Mouse (Mus musculus): ENCODE measurements around the gene Col6a4. TPM values are rescaled to one million over a fixed set of nuclear protein-coding genes. Genes with fewer than 3 reads are reported as not detected.

The Col6a4 gene
- polyA plus RNA-seq, 1 experiment = not detected

GRCm38 (mm10) chr9:105976871-105977270 lies 119.7 kb downstream of the Col6a4 start:
- Histone ChIP-seq H3K4me1 (no peaks in the 10 kb centered on the region), H3K36me3 (replicated peaks; ENCODE audit: low read length) (no peaks in the 10 kb centered on the region), H3K9me3 (peaks cover 4% of the 10 kb centered on the region), H3K27me3 (replicated peaks) (no peaks in the 10 kb centered on the region), H3K4me3 (replicated peaks) (no peak overlapping the region)
- TF ChIP-seq FLI1 (IDR thresholded peaks at IDR 0.05; ENCODE audit: low read length) (no peak), GATA1 (IDR thresholded peaks at IDR 0.05; ENCODE audit: borderline replicate concordance, low read length) (no peak)

GRCm38 (mm10) chr9:105976314-105976713 lies 120.3 kb downstream of the Col6a4 start:
- H3K27me3 ChIP-seq (replicated peaks) = no peaks in the 10 kb centered on the region
- TF ChIP-seq FLI1 (IDR thresholded peaks at IDR 0.05; ENCODE audit: low read length) (no peak), GATA1 (IDR thresholded peaks at IDR 0.05; ENCODE audit: borderline replicate concordance, low read length) (no peak)
- no peaks in the 10 kb centered on the region for H3K4me1 ChIP-seq
- peaks cover 4% of the 10 kb centered on the region for H3K9me3 ChIP-seq
- H3K36me3 ChIP-seq (replicated peaks; ENCODE audit: low read length) = no peaks in the 10 kb centered on the region
- no peak overlapping the region for H3K4me3 ChIP-seq (replicated peaks)

- Histone ChIP-seq H3K27me3 (replicated peaks) (no peaks in the 10 kb centered on the region), H3K4me3 (replicated peaks) (no peak overlapping the region), H3K36me3 (replicated peaks; ENCODE audit: low read length) (no peaks in the 10 kb centered on the region), H3K4me1 (no peaks in the 10 kb centered on the region), H3K9me3 (peaks cover 4% of the 10 kb centered on the region)
- TF ChIP-seq GATA1 (IDR thresholded peaks at IDR 0.05; ENCODE audit: borderline replicate concordance, low read length) = no peak
- no peak for TF ChIP-seq FLI1 (IDR thresholded peaks at IDR 0.05; ENCODE audit: low read length)
Observed at GRCm38 (mm10) chr9:105973736-105974135, 122.8 kb downstream of the Col6a4 start.

GRCm38 (mm10) chr9:105972031-105972430 lies 124.6 kb downstream of the Col6a4 start:
- Histone ChIP-seq H3K36me3 (replicated peaks; ENCODE audit: low read length) (no peaks in the 10 kb centered on the region), H3K9me3 (peaks cover 4% of the 10 kb centered on the region), H3K4me1 (no peaks in the 10 kb centered on the region), H3K27me3 (replicated peaks) (no peaks in the 10 kb centered on the region), H3K4me3 (replicated peaks) (no peak overlapping the region)
- TF ChIP-seq FLI1 (IDR thresholded peaks at IDR 0.05; ENCODE audit: low read length) (no peak), GATA1 (IDR thresholded peaks at IDR 0.05; ENCODE audit: borderline replicate concordance, low read length) (no peak)

- no peak for TF ChIP-seq FLI1 (IDR thresholded peaks at IDR 0.05; ENCODE audit: low read length)
- TF ChIP-seq GATA1 (IDR thresholded peaks at IDR 0.05; ENCODE audit: borderline replicate concordance, low read length) = no peak
- Histone ChIP-seq H3K4me3 (replicated peaks) (no peak overlapping the region), H3K36me3 (replicated peaks; ENCODE audit: low read length) (no peaks in the 10 kb centered on the region), H3K4me1 (no peaks in the 10 kb centered on the region), H3K9me3 (peaks cover 4% of the 10 kb centered on the region), H3K27me3 (replicated peaks) (no peaks in the 10 kb centered on the region)
Observed at GRCm38 (mm10) chr9:105971351-105971894, 125.2 kb downstream of the Col6a4 start.

GRCm38 (mm10) chr9:105970901-105971300 lies 125.7 kb downstream of the Col6a4 start:
- Histone ChIP-seq H3K36me3 (replicated peaks; ENCODE audit: low read length) (no peaks in the 10 kb centered on the region), H3K9me3 (peaks cover 4% of the 10 kb centered on the region), H3K4me1 (no peaks in the 10 kb centered on the region), H3K27me3 (replicated peaks) (no peaks in the 10 kb centered on the region), H3K4me3 (replicated peaks) (no peak overlapping the region)
- no peak for TF ChIP-seq FLI1 (IDR thresholded peaks at IDR 0.05; ENCODE audit: low read length)
- no peak for TF ChIP-seq GATA1 (IDR thresholded peaks at IDR 0.05; ENCODE audit: borderline replicate concordance, low read length)

GRCm38 (mm10) chr9:105967976-105968375 lies 128.6 kb downstream of the Col6a4 start:
- no peak for TF ChIP-seq GATA1 (IDR thresholded peaks at IDR 0.05; ENCODE audit: borderline replicate concordance, low read length)
- no peak for TF ChIP-seq FLI1 (IDR thresholded peaks at IDR 0.05; ENCODE audit: low read length)
- no peaks in the 10 kb centered on the region for H3K9me3 ChIP-seq
- no peaks in the 10 kb centered on the region for H3K36me3 ChIP-seq (replicated peaks; ENCODE audit: low read length)

GRCm38 (mm10) chr9:105960533-105960932 lies 136.1 kb downstream of the Col6a4 start, which contains the start of gene Col6a5:
Gene Col6a5 (minus strand): TSS chr9:105960643.
- Histone ChIP-seq H3K4me3 (replicated peaks) (no peak within 1 kb of the TSS), H3K27me3 (replicated peaks) (no peaks in the 10 kb centered on the region), H3K4me1 (no peaks in the 10 kb centered on the region), H3K36me3 (replicated peaks; ENCODE audit: low read length) (no peaks in the 10 kb centered on the region), H3K9me3 (no peaks in the 10 kb centered on the region)
- TF ChIP-seq FLI1 (IDR thresholded peaks at IDR 0.05; ENCODE audit: low read length) = no peak
- TF ChIP-seq GATA1 (IDR thresholded peaks at IDR 0.05; ENCODE audit: borderline replicate concordance, low read length) = no peak

More at GRCm38 (mm10) chr9:105967976-105968375, 128.6 kb downstream of the Col6a4 start:
- no peaks in the 10 kb centered on the region for H3K27me3 ChIP-seq (replicated peaks)
- no peak overlapping the region for H3K4me3 ChIP-seq (replicated peaks)
- no peaks in the 10 kb centered on the region for H3K4me1 ChIP-seq

- no peaks in the 10 kb centered on the region for H3K4me1 ChIP-seq
- no peaks in the 10 kb centered on the region for H3K36me3 ChIP-seq (replicated peaks; ENCODE audit: low read length)
- TF ChIP-seq FLI1 (IDR thresholded peaks at IDR 0.05; ENCODE audit: low read length) (no peak), GATA1 (IDR thresholded peaks at IDR 0.05; ENCODE audit: borderline replicate concordance, low read length) (no peak)
- H3K4me3 ChIP-seq (replicated peaks) = no peak overlapping the region
- no peaks in the 10 kb centered on the region for H3K9me3 ChIP-seq
- H3K27me3 ChIP-seq (replicated peaks) = no peaks in the 10 kb centered on the region
Observed at GRCm38 (mm10) chr9:105959116-105959515, 137.5 kb downstream of the Col6a4 start.

- Histone ChIP-seq H3K36me3 (replicated peaks; ENCODE audit: low read length) (no peaks in the 10 kb centered on the region), H3K27me3 (replicated peaks) (no peaks in the 10 kb centered on the region), H3K9me3 (no peaks in the 10 kb centered on the region), H3K4me3 (replicated peaks) (no peak overlapping the region), H3K4me1 (no peaks in the 10 kb centered on the region)
- no peak for TF ChIP-seq GATA1 (IDR thresholded peaks at IDR 0.05; ENCODE audit: borderline replicate concordance, low read length)
- TF ChIP-seq FLI1 (IDR thresholded peaks at IDR 0.05; ENCODE audit: low read length) = no peak
Observed at GRCm38 (mm10) chr9:105949755-105950154, 146.8 kb downstream of the Col6a4 start.

Measured in megakaryocyte, embryonic 14.5 days (primary cell).